Mouse (Mus musculus) heart, embryonic 10.5 days (tissue): ENCODE measurements around the gene Apoa5. TPM values are rescaled to one million over a fixed set of nuclear protein-coding genes. Genes with fewer than 3 reads are reported as not detected.

Source experiments
- DNase-seq: peaks from one replicate; pipeline ENCODE4 v3.0.0-alpha.2; 2017; ENCODE audit warnings: low spot score
- H3K27ac ChIP-seq: fragments of 300-500 bp; sonication (generic); 2 replicates; pipeline ENCODE4 v1.5.1; 2016; ENCODE audit warnings: mild to moderate bottlenecking
- H3K27me3 ChIP-seq: fragments of 300-500 bp; sonication (generic); 2 replicates; pipeline ENCODE4 v1.6.1; 2016; ENCODE audit warnings: mild to moderate bottlenecking; ENCODE audit not compliant: poor library complexity, insufficient read depth, severe bottlenecking
- H3K36me3 ChIP-seq: fragments of 300-500 bp; sonication (generic); 2 replicates; pipeline ENCODE4 v1.6.1; 2016; ENCODE audit warnings: mild to moderate bottlenecking, moderate library complexity
- H3K4me1 ChIP-seq: fragments of 300-500 bp; sonication (generic); 2 replicates; pipeline ENCODE4 v1.6.1; 2016; ENCODE audit warnings: mild to moderate bottlenecking
- H3K4me3 ChIP-seq: fragments of 300-500 bp; sonication (generic); 2 replicates; pipeline ENCODE4 v1.5.1; 2016; ENCODE audit warnings: mild to moderate bottlenecking, moderate library complexity
- H3K9me3 ChIP-seq: fragments of 300-500 bp; sonication (generic); 2 replicates; pipeline ENCODE4 v1.6.1; 2016; ENCODE audit warnings: mild to moderate bottlenecking, moderate library complexity
- WGBS: fragments of 180-500 bp; shearing (Covaris S2); methylation state at CpG from one replicate; pipeline ENCODE4 v1.1.7; 2016; 5-methylcytosine and 5-hydroxymethylcytosine counted together
- polyA plus RNA-seq: library from polyadenylated mRNA; unstranded; fragments of >200 nt; fragmentation: Nextera tagmentation; extraction: Ambion mirVana; gene quantifications from 2 replicates; pipeline ENCODE4 v1.2.1, GENCODE M21; 2016

Gene Apoa5
- polyA plus RNA-seq, 1 experiment from 2014 or later = 0.23 TPM

GRCm38 (mm10) chr9:46272070-46272469, 3.6 kb downstream of the Apoa5 start:
- Histone ChIP-seq H3K4me1 (peaks cover 23% of the 10 kb centered on the region), H3K9me3 (no peaks in the 10 kb centered on the region), H3K36me3 (peaks cover 29% of the 10 kb centered on the region), H3K27me3 (peaks cover 41% of the 10 kb centered on the region), H3K27ac (no peak overlapping the region), H3K4me3 (peak overlapping the region; percentile 96; the same call in 1 of the 2 replicates)
- whole genome bisulfite sequencing = 68% methylated on average over 9 of the region's 9 CpGs
- no peak for DNase-seq

GRCm38 (mm10) chr9:46272677-46273454, 4.4 kb downstream of the Apoa5 start, which contains the start of gene Zpr1:
Zpr1 (plus strand) TSS chr9:46273064.
- 5% methylated on average over 45 of the region's 45 CpGs for WGBS
- Histone ChIP-seq H3K4me1 (peaks cover 23% of the 10 kb centered on the region), H3K27ac (peak within 1 kb of the TSS; percentile 82)

GRCm38 (mm10) chr9:46274494-46274893, 6.1 kb downstream of the Apoa5 start:
- Histone ChIP-seq H3K36me3 (peaks cover 47% of the 10 kb centered on the region), H3K27ac (no peak overlapping the region), H3K27me3 (peaks cover 22% of the 10 kb centered on the region), H3K4me1 (peaks cover 23% of the 10 kb centered on the region), H3K4me3 (no peak overlapping the region), H3K9me3 (no peaks in the 10 kb centered on the region)
- 74% methylated on average over 9 of the region's 9 CpGs for WGBS
- no peak for DNase-seq

More at GRCm38 (mm10) chr9:46272677-46273454, 4.4 kb downstream of the Apoa5 start, which contains the start of gene Zpr1:
- H3K4me3 ChIP-seq = peak within 1 kb of the TSS; percentile 96
- DNase-seq = peak; percentile 95
- H3K9me3 ChIP-seq = no peaks in the 10 kb centered on the region
- peaks cover 37% of the 10 kb centered on the region for H3K36me3 ChIP-seq
- peaks cover 38% of the 10 kb centered on the region for H3K27me3 ChIP-seq

- peaks cover 55% of the 10 kb centered on the region for H3K36me3 ChIP-seq
Measured at GRCm38 (mm10) chr9:46282631-46283436, 14.4 kb downstream of the Apoa5 start, which contains the start of gene Bud13. Bud13 (plus strand) TSS chr9:46283008.

GRCm38 (mm10) chr9:46298381-46298780, 29.9 kb downstream of the Apoa5 start:
- no peak overlapping the region for H3K4me3 ChIP-seq
- H3K27me3 ChIP-seq = no peaks in the 10 kb centered on the region
- no peak for DNase-seq
- H3K36me3 ChIP-seq = peaks cover 57% of the 10 kb centered on the region
- no peaks in the 10 kb centered on the region for H3K9me3 ChIP-seq
- no peak overlapping the region for H3K27ac ChIP-seq
- no peaks in the 10 kb centered on the region for H3K4me1 ChIP-seq
- 71% methylated on average over 4 of the region's 4 CpGs for WGBS

More at GRCm38 (mm10) chr9:46282631-46283436, 14.4 kb downstream of the Apoa5 start, which contains the start of gene Bud13:
- H3K4me1 ChIP-seq = peaks cover 7% of the 10 kb centered on the region
- WGBS = under 1% methylated on average over 55 of the region's 55 CpGs
- H3K27ac ChIP-seq = peak within 1 kb of the TSS; percentile 92
- peak; percentile 95 for DNase-seq
- no peaks in the 10 kb centered on the region for H3K9me3 ChIP-seq
- H3K4me3 ChIP-seq = peak within 1 kb of the TSS; percentile 84
- H3K27me3 ChIP-seq = no peaks in the 10 kb centered on the region

- 10% methylated on average over 2 of the region's 2 CpGs for WGBS
- Histone ChIP-seq H3K4me3 (no peak overlapping the region), H3K4me1 (no peaks in the 10 kb centered on the region), H3K27ac (no peak overlapping the region), H3K9me3 (no peaks in the 10 kb centered on the region), H3K36me3 (peaks cover 25% of the 10 kb centered on the region), H3K27me3 (no peaks in the 10 kb centered on the region)
- DNase-seq = no peak
Measured at GRCm38 (mm10) chr9:46302142-46302541, 33.7 kb downstream of the Apoa5 start.

- H3K4me1 ChIP-seq = peaks cover 8% of the 10 kb centered on the region; the same call in 1 of the 2 replicates
- no peaks in the 10 kb centered on the region for H3K36me3 ChIP-seq
- no peak overlapping the region for H3K27ac ChIP-seq
- H3K27me3 ChIP-seq = peaks cover 13% of the 10 kb centered on the region
- no peaks in the 10 kb centered on the region for H3K9me3 ChIP-seq
- DNase-seq = no peak
- 13% methylated on average over 7 of the region's 7 CpGs for WGBS
- no peak overlapping the region for H3K4me3 ChIP-seq
Measured at GRCm38 (mm10) chr9:46309121-46309520, 40.7 kb downstream of the Apoa5 start.

GRCm38 (mm10) chr9:46314507-46314906, 46.1 kb downstream of the Apoa5 start:
- 6% methylated on average over 4 of the region's 4 CpGs for WGBS
- H3K36me3 ChIP-seq = no peaks in the 10 kb centered on the region
- H3K4me3 ChIP-seq = no peak overlapping the region
- no peak overlapping the region for H3K27ac ChIP-seq
- 0 out of 2 replicates have a peak, but pooled peaks cover 5% of the 10 kb centered on the region for H3K27me3 ChIP-seq
- DNase-seq = peak; percentile 85
- H3K4me1 ChIP-seq = 0 out of 2 replicates have a peak, but pooled peaks cover 3% of the 10 kb centered on the region
- no peaks in the 10 kb centered on the region for H3K9me3 ChIP-seq

GRCm38 (mm10) chr9:46314921-46315320, 46.5 kb downstream of the Apoa5 start:
- DNase-seq = no peak
- H3K27me3 ChIP-seq = 0 out of 2 replicates have a peak, but pooled peaks cover 5% of the 10 kb centered on the region
- H3K4me3 ChIP-seq = no peak overlapping the region
- H3K27ac ChIP-seq = no peak overlapping the region
- no peaks in the 10 kb centered on the region for H3K36me3 ChIP-seq
- WGBS = 45% methylated on average over 2 of the region's 2 CpGs
- 0 out of 2 replicates have a peak, but pooled peaks cover 3% of the 10 kb centered on the region for H3K4me1 ChIP-seq
- peaks cover 2% of the 10 kb centered on the region; the same call in 1 of the 2 replicates for H3K9me3 ChIP-seq

GRCm38 (mm10) chr9:46315807-46316365, 47.5 kb downstream of the Apoa5 start:
- Histone ChIP-seq H3K9me3 (peaks cover 3% of the 10 kb centered on the region; the same call in 1 of the 2 replicates), H3K27ac (no peak overlapping the region), H3K27me3 (0 out of 2 replicates have a peak, but pooled peaks cover 5% of the 10 kb centered on the region), H3K4me3 (no peak overlapping the region), H3K36me3 (no peaks in the 10 kb centered on the region), H3K4me1 (0 out of 2 replicates have a peak, but pooled peaks cover 3% of the 10 kb centered on the region)
- DNase-seq = no peak
- 53% methylated on average over 11 of the region's 11 CpGs for WGBS

GRCm38 (mm10) chr9:46316388-46316787, 48.0 kb downstream of the Apoa5 start:
- DNase-seq = no peak
- Histone ChIP-seq H3K27me3 (0 out of 2 replicates have a peak, but pooled peaks cover 6% of the 10 kb centered on the region), H3K4me1 (0 out of 2 replicates have a peak, but pooled peaks cover 3% of the 10 kb centered on the region), H3K9me3 (peaks cover 3% of the 10 kb centered on the region; the same call in 1 of the 2 replicates), H3K36me3 (no peaks in the 10 kb centered on the region), H3K4me3 (no peak overlapping the region), H3K27ac (no peak overlapping the region)
- 37% methylated on average over 5 of the region's 5 CpGs for WGBS

GRCm38 (mm10) chr9:46316909-46317308, 48.5 kb downstream of the Apoa5 start:
- peaks cover 11% of the 10 kb centered on the region; the same call in 1 of the 2 replicates for H3K27me3 ChIP-seq
- H3K4me3 ChIP-seq = no peak overlapping the region
- H3K9me3 ChIP-seq = peaks cover 3% of the 10 kb centered on the region; the same call in 1 of the 2 replicates
- no peak for DNase-seq
- H3K27ac ChIP-seq = no peak overlapping the region
- H3K36me3 ChIP-seq = no peaks in the 10 kb centered on the region
- WGBS = 61% methylated on average over 8 of the region's 8 CpGs
- H3K4me1 ChIP-seq = 0 out of 2 replicates have a peak, but pooled peaks cover 3% of the 10 kb centered on the region
